Mouse (Mus musculus): ENCODE data around the gene Zfp607a. TPM values are rescaled to one million over a fixed set of nuclear protein-coding genes. Genes with fewer than 3 reads are reported as not detected.

The Zfp607a gene
- polyA plus RNA-seq, 1 experiment = 0.65 TPM

- TF ChIP-seq POLR2A (IDR thresholded peaks at IDR 0.05; ENCODE audit: insufficient read length, low read depth) (no peak), POLR2AphosphoS2 (IDR thresholded peaks at IDR 0.05; ENCODE audit: insufficient read length, low read depth) (no peak), REST (IDR thresholded peaks at IDR 0.05; ENCODE audit: insufficient read depth, insufficient read length) (no peak), USF1 (IDR thresholded peaks at IDR 0.05; ENCODE audit: low read depth) (no peak), TCF12 (IDR thresholded peaks at IDR 0.05; ENCODE audit: insufficient read depth, poor library complexity, severe bottlenecking) (no peak), CEBPB (IDR thresholded peaks at IDR 0.05; ENCODE audit: insufficient read depth, poor library complexity, severe bottlenecking) (no peak), E2F4 (IDR thresholded peaks at IDR 0.05; ENCODE audit: insufficient read depth) (no peak), MYOD1 (IDR thresholded peaks at IDR 0.05; ENCODE audit: control insufficient read depth in 1 of 3, insufficient read length in 2 of 3, low read depth in 2 of 3) (no peak), SRF (IDR thresholded peaks at IDR 0.05; ENCODE audit: control insufficient read depth, insufficient read length, low read depth) (no peak)
- H3K4me2 ChIP-seq (ENCODE audit: low read depth) = peak overlapping the region; percentile 92
- peak overlapping the region; percentile 64 for H3ac ChIP-seq (ENCODE audit: control insufficient read depth, insufficient read length)
- H3K27me3 ChIP-seq (ENCODE audit: control insufficient read depth, insufficient read depth, insufficient read length) = no peaks in the 10 kb centered on the region
- H3K4me3 ChIP-seq = peak overlapping the region; percentile 62
- no peaks in the 10 kb centered on the region for H3K79me2 ChIP-seq (ENCODE audit: control insufficient read depth, insufficient read depth)
- H3K36me3 ChIP-seq (ENCODE audit: control insufficient read depth, insufficient read depth) = no peaks in the 10 kb centered on the region
Observed at GRCm38 (mm10) chr7:27837896-27838295, 19.4 kb upstream of the Zfp607a start.

GRCm38 (mm10) chr7:27838323-27839249, 18.7 kb upstream of the Zfp607a start, which contains the start of gene Zfp59:
Gene Zfp59, plus strand, starts transcription at chr7:27838607.
- Histone ChIP-seq H3ac (ENCODE audit: control insufficient read depth, insufficient read length) (peak within 1 kb of the TSS; percentile 64), H3K27me3 (ENCODE audit: control insufficient read depth, insufficient read depth, insufficient read length) (no peaks in the 10 kb centered on the region), H3K4me2 (ENCODE audit: low read depth) (peak within 1 kb of the TSS; percentile 92), H3K36me3 (ENCODE audit: control insufficient read depth, insufficient read depth) (no peaks in the 10 kb centered on the region), H3K4me3 (peak within 1 kb of the TSS; percentile 62), H3K79me2 (ENCODE audit: control insufficient read depth, insufficient read depth) (no peaks in the 10 kb centered on the region)
- TF ChIP-seq USF1 (IDR thresholded peaks at IDR 0.05; ENCODE audit: low read depth) (peak; percentile 89), POLR2A (IDR thresholded peaks at IDR 0.05; ENCODE audit: insufficient read length, low read depth) (peak; percentile 49), REST (IDR thresholded peaks at IDR 0.05; ENCODE audit: insufficient read depth, insufficient read length) (no peak)

- no peaks in the 10 kb centered on the region for H3K36me3 ChIP-seq (ENCODE audit: control insufficient read depth, insufficient read depth)
- H3K27me3 ChIP-seq (ENCODE audit: control insufficient read depth, insufficient read depth, insufficient read length) = no peaks in the 10 kb centered on the region
- TF ChIP-seq TCF12 (IDR thresholded peaks at IDR 0.05; ENCODE audit: insufficient read depth, poor library complexity, severe bottlenecking) (no peak), MAX (IDR thresholded peaks at IDR 0.05; ENCODE audit: low read depth) (no peak), REST (IDR thresholded peaks at IDR 0.05; ENCODE audit: insufficient read depth, insufficient read length) (no peak), CEBPB (IDR thresholded peaks at IDR 0.05; ENCODE audit: insufficient read depth, poor library complexity, severe bottlenecking) (no peak), USF1 (IDR thresholded peaks at IDR 0.05; ENCODE audit: low read depth) (no peak), SRF (IDR thresholded peaks at IDR 0.05; ENCODE audit: control insufficient read depth, insufficient read length, low read depth) (no peak), MYOG (IDR thresholded peaks at IDR 0.05; ENCODE audit: control insufficient read depth in 1 of 3, insufficient read depth in 1 of 3, insufficient read length in 2 of 3, low read depth in 2 of 3) (no peak), POLR2A (IDR thresholded peaks at IDR 0.05; ENCODE audit: insufficient read length, low read depth) (no peak), E2F4 (IDR thresholded peaks at IDR 0.05; ENCODE audit: insufficient read depth) (no peak), TCF3 (IDR thresholded peaks at IDR 0.05; ENCODE audit: insufficient read length, low read depth) (no peak), POLR2AphosphoS2 (IDR thresholded peaks at IDR 0.05; ENCODE audit: insufficient read length, low read depth) (no peak), MYOD1 (IDR thresholded peaks at IDR 0.05; ENCODE audit: control insufficient read depth in 1 of 3, insufficient read length in 2 of 3, low read depth in 2 of 3) (no peak)
- no peak overlapping the region for H3ac ChIP-seq (ENCODE audit: control insufficient read depth, insufficient read length)
- peak overlapping the region; percentile 64 for H3K4me2 ChIP-seq (ENCODE audit: low read depth)
- H3K79me2 ChIP-seq (ENCODE audit: control insufficient read depth, insufficient read depth) = no peaks in the 10 kb centered on the region
- peak overlapping the region; percentile 62 for H3K4me3 ChIP-seq
Observed at GRCm38 (mm10) chr7:27839596-27839995, 17.7 kb upstream of the Zfp607a start.

DNA sequence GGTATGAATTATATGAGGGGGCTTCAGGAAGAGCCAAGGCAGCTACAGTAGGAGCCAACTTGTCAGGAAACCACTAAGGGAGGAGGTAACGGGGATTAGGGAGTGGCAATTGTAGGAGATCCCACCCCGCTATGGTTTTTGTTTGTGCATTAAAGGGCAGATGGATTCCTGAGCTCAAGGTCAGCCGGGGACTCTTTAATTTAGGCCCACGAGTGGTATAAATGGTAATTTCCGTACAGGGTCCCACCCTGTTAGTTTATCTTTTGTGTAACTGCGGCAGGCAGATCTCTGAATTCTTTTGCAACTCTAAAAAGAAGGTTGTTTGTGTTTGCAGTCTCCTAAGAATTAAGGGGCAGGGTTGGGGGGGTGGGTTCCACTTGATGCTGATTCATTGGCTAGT, 17.2 kb upstream of the Zfp607a start:
- TF ChIP-seq MAX (IDR thresholded peaks at IDR 0.05; ENCODE audit: low read depth) (no peak), CEBPB (IDR thresholded peaks at IDR 0.05; ENCODE audit: insufficient read depth, poor library complexity, severe bottlenecking) (no peak), TCF12 (IDR thresholded peaks at IDR 0.05; ENCODE audit: insufficient read depth, poor library complexity, severe bottlenecking) (no peak), TCF3 (IDR thresholded peaks at IDR 0.05; ENCODE audit: insufficient read length, low read depth) (no peak), MYOD1 (IDR thresholded peaks at IDR 0.05; ENCODE audit: control insufficient read depth in 1 of 3, insufficient read length in 2 of 3, low read depth in 2 of 3) (no peak), SRF (IDR thresholded peaks at IDR 0.05; ENCODE audit: control insufficient read depth, insufficient read length, low read depth) (no peak), E2F4 (IDR thresholded peaks at IDR 0.05; ENCODE audit: insufficient read depth) (no peak)
- Histone ChIP-seq H3K36me3 (ENCODE audit: control insufficient read depth, insufficient read depth) (no peaks in the 10 kb centered on the region), H3K79me2 (ENCODE audit: control insufficient read depth, insufficient read depth) (no peaks in the 10 kb centered on the region), H3K4me2 (ENCODE audit: low read depth) (no peak overlapping the region), H3K4me3 (no peak overlapping the region), H3K27me3 (ENCODE audit: control insufficient read depth, insufficient read depth, insufficient read length) (no peaks in the 10 kb centered on the region), H3ac (ENCODE audit: control insufficient read depth, insufficient read length) (no peak overlapping the region)

Measured in myocyte (in vitro differentiated cells).